Mouse (Mus musculus): ENCODE measurements around the gene Ptprcap. TPM values are rescaled to one million over a fixed set of nuclear protein-coding genes. Genes with fewer than 3 reads are reported as not detected.

The Ptprcap gene
- total RNA-seq, 2 experiments from 2014 or later: 38.8 to 73.4 TPM

DNA sequence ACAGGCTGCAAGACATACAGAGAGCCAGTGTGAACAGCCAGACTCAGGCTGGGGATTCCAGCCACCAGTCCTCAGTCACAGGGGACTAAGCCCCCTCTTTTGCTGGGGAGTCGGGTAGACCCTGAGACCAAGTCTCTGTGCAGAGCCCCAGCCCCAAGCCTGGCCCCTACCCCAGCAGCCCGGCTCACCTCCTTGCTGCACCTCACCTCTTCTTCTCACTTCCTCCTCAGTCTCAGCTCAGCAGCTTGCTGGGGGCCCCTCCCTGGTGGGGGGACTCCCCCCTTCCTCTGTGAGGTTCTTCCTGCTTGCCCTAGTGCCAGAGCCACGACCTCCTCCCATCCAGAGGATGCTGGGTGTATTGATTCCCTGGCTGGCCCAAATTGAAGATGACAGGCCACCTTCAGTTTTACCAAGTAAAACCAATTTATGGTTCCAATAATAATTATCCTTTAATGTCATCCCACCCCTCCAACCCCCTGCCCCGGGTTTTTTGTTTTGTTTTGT, 37.5 kb downstream of the Ptprcap start, which contains the start of gene Tbc1d10c:
TSS of gene Tbc1d10c (minus strand) at position 454 of the 504 bp plus-strand sequence.
- no peak for ATAC-seq (replicated peaks; ENCODE audit: low FRiP score, poor library complexity, severe bottlenecking)

- peak; percentile 91 for ATAC-seq (replicated peaks; ENCODE audit: low FRiP score, poor library complexity, severe bottlenecking)
Observed at GRCm38 (mm10) chr19:4191528-4192250, 38.3 kb downstream of the Ptprcap start, which contains the start of gene Ppp1ca. Ppp1ca (plus strand) TSS chr19:4192065.

GRCm38 (mm10) chr19:4192251-4192985, 39.0 kb downstream of the Ptprcap start:
- peak; percentile 22 for ATAC-seq (replicated peaks; ENCODE audit: low FRiP score, poor library complexity, severe bottlenecking)

DNA sequence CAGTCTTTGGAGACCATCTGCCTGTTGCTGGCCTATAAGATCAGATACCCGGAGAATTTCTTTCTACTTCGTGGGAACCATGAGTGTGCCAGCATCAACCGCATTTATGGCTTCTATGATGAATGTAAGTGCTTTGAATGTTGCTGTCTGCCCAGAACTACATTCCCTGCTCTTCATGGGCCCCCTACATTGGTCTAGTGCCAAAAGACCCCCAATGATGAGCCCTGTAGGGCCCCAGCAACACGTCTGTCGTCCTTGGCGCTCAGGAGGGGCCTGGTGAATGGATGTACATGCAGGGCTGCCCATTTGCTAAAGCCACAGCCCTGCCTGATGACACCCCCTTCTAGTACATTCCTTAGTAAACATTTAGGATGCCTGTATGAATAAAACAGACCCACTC, 39.7 kb downstream of the Ptprcap start:
- ATAC-seq (replicated peaks; ENCODE audit: low FRiP score, poor library complexity, severe bottlenecking): no peak

DNA sequence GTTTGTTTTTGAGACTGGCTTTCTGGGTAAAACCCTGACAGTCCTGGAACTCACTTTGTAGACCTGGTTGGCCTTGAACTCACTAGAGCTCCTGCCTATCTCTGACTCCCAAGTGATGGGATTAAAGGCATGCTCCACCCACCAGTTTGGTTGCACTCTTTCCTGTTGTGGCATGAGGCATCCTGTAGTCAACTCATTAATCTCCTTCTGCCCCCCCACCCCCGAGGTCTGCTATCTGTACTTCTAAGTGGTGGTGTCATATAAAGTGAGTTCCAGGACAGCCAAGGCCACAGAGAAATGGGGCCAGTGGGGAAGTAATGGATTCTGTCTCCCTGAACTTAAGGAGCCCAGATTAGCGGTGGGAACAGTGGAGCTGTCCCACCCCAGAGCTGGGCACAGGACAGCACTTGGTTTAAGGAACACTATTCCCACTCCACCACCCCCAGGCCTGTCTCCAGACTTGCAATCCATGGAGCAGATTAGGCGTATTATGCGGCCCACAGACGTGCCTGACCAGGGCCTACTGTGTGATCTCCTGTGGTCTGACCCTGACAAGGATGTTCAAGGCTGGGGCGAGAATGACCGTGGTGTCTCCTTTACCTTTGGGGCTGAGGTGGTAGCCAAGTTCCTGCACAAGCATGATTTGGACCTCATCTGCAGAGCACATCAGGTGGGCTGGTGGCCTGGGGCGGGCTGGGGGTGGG, 40.8 kb downstream of the Ptprcap start:
- no peak for ATAC-seq (replicated peaks; ENCODE audit: low FRiP score, poor library complexity, severe bottlenecking)

GRCm38 (mm10) chr19:4194776-4195650, 41.6 kb downstream of the Ptprcap start:
- ATAC-seq (replicated peaks; ENCODE audit: low FRiP score, poor library complexity, severe bottlenecking): no peak

GRCm38 (mm10) chr19:4196048-4196447, 42.6 kb downstream of the Ptprcap start:
- no peak for ATAC-seq (replicated peaks; ENCODE audit: low FRiP score, poor library complexity, severe bottlenecking)

DNA sequence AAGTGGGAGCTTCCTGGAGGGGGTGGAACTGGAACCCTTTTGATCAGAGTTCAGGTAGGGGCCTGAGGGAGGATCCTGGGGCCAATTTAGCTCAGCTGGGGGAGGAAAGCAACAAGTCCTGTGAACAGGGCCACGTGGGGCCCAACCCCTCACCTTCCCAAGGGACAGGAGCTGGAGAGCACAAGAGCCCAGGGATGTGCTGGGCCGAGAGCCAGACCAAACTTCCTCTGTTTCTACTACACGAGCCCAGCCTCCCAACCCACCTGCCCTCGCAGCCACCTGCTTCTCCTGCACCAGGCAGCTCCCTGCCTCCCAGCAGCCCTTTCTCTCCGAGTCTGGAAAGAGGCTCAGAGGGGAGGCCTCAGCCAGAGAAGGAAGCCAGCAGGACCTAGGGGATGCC, 43.1 kb downstream of the Ptprcap start:
- ATAC-seq (replicated peaks; ENCODE audit: low FRiP score, poor library complexity, severe bottlenecking): no peak

DNA sequence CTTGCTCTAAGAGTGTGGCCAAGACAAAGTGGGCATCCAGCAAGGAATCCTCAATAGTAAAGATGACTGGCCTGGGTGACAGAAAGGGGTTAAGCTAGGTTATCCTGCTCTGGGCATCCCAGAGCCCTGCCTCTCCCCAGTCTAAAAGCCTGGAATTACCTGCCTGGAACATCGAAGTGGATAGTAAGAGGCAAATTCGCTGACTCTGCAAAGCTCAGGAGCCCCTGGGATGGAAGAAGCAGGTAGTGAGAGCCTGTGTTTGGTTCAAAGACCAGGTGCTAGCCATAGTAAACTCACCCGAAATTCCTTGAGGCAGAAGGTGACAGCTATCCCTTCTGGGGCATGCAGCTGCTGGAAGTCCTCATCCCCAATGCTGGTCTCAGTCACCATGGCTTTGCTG, 43.8 kb downstream of the Ptprcap start:
- no peak for ATAC-seq (replicated peaks; ENCODE audit: low FRiP score, poor library complexity, severe bottlenecking)

DNA sequence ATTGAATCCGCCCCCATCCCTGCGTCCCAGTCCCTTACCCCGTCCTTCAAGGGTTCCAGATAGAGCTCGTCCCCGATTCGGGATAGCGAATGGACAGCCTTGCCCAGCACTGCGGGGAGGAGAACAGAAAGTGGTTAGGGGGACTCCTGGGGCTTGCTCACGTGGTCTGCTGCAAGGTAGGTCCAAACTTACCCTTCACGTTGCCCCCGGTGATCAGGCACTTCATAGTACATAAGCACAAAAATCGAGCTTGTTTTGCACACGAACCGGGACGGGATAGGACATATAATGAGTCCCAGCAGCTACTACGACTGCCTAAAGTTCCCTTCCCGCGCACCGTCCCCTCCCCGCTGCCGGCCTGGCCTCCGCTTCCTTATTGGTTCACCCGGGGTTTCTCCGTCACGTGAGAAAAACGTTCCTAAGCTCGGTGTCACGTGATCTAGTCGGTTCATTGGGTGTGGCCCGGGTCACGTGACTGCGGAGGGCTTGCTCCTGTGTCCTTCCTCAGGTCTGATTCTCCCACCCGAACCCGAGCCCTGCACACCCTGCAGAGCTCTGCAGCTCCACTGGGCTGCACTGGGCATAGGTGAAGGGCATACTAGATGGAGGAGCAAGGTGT, 48.0 kb downstream of the Ptprcap start, which contains the start of gene Rad9a:
TSS of gene Rad9a (minus strand) at position 372 of the 619 bp plus-strand sequence.
- peak; percentile 90 for ATAC-seq (replicated peaks; ENCODE audit: low FRiP score, poor library complexity, severe bottlenecking)

DNA sequence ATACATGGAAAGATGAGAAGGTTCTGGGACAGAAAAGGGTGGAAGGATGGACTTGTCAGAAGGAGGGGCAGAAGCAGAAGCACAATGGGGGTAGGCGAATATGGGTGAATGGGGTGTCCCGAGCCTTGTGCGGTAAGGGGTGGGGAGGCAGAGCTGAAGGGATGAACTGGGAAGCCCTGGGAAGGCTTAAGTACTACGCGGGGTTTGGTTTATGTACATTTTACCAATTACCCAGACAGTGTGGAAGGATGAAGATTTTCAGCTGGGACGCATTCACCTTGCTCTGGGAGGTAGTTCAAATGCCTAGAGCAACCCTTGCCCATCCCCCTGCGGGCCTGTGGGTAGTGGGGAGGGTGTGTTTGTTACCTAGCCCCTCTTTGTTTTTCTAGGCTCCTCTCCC, 48.7 kb downstream of the Ptprcap start:
- ATAC-seq (replicated peaks; ENCODE audit: low FRiP score, poor library complexity, severe bottlenecking): no peak

GRCm38 (mm10) chr19:4203148-4203547, 49.7 kb downstream of the Ptprcap start:
- ATAC-seq (replicated peaks; ENCODE audit: low FRiP score, poor library complexity, severe bottlenecking): no peak

GRCm38 (mm10) chr19:4203604-4204326, 50.4 kb downstream of the Ptprcap start:
- ATAC-seq (replicated peaks; ENCODE audit: low FRiP score, poor library complexity, severe bottlenecking): no peak

GRCm38 (mm10) chr19:4204889-4205288, 51.5 kb downstream of the Ptprcap start:
- no peak for ATAC-seq (replicated peaks; ENCODE audit: low FRiP score, poor library complexity, severe bottlenecking)

Measured in erythroid progenitor cell, adult 5-6 weeks (primary cell).